Mouse (Mus musculus): ENCODE measurements around the gene Dtx3.

DNA sequence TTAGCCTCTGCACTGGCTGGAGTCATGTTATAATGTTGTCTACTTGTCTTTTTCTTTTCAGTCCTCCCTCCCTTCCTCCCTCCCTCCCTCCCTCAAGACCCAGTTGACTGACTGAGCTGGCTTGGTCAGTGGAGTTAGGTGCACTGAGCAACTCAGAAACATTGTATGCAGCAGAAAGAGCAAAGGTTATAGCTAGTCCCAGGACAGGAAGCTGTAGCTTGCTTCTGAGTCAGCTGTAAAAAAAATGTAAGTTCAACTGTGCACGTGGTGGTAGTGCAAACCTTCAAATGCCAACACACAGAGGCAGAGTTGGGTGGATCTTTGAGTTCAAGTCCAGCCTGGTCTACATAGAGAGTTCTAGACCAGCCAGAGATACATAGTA, 18.9 kb upstream of the Dtx3 start:
- TF ChIP-seq POLR2A (IDR thresholded peaks at IDR 0.05; ENCODE audit: borderline replicate concordance, low read depth, low read length) = no peak
- TF ChIP-seq CTCF (IDR thresholded peaks at IDR 0.05; ENCODE audit: low read depth, low read length) = no peak

Measured in bone marrow macrophage, adult 2 months (primary cell).